Mouse (Mus musculus): ENCODE measurements around the gene Mmrn1.

Gene Mmrn1

GRCm38 (mm10) chr6:60993386-60994108 is 68.8 kb downstream of the Mmrn1 start:
- no peak for DNase-seq (ENCODE audit: low read depth)

GRCm38 (mm10) chr6:60994114-60994513 is 69.3 kb downstream of the Mmrn1 start:
- DNase-seq (ENCODE audit: low read depth), result no peak

DNA sequence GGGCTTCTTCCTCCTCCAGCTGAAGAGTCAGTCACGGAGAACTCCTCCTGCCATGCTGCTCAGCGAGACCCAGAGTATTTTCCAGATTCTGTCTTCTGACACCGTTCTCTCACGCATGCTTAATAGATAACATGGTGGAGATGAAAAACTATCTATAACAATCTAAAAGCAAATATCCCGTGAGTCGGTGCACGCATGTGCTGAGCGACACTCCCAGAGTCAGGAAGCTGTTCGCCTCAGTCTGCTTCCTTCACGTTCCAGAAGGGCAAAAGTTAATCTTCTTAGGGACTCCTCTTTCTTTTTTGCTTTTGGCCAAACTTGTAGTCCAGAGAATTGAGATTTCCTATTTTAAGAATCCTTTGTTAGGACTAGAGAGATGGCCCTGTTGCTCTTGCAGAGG is 69.7 kb downstream of the Mmrn1 start:
- DNase-seq (ENCODE audit: low read depth), result no peak

GRCm38 (mm10) chr6:60995596-60995995 is 70.8 kb downstream of the Mmrn1 start:
- DNase-seq (ENCODE audit: low read depth), result no peak

DNA sequence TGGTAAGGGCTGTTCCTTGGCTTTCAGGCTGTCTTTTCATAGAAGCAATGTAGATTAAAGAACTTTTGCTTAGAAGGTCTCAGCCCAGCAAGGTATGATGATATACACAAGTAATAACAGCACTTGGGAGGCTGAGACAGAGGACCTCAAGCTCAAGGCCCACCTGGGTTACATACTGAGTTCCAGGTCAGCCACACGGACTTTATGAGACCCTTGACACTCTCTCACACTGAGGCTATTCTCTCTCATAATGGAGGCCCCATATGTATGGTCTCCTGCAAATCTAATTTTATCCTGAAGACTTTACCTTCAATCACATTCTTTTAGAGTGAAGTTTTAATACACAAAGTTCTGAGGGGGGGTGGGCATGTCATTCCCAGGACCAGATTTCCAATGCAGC is 71.6 kb downstream of the Mmrn1 start:
- no peak for DNase-seq (ENCODE audit: low read depth)

- no peak for DNase-seq (ENCODE audit: low read depth)
Observed at GRCm38 (mm10) chr6:61001003-61001790, 76.4 kb downstream of the Mmrn1 start.

- DNase-seq (ENCODE audit: low read depth), result no peak
Observed at GRCm38 (mm10) chr6:61003916-61004765, 79.4 kb downstream of the Mmrn1 start.

DNA sequence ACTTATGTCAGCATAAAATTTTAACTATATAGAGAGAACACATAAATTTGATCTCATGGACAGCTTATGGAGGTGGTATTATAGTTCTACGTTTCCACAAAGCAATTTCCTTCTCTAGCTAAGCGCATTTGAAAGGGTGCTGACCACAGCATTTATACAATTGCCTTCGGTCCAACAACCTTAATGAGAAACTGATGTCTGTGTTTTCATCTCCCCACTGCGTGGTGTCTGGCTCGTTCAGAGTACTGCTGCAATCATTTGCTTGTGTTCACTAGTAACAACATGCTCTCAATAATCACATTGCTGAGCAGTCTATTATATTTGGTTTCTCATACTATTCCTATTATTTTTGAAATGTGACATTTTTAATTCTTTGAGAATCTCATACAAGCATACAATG is 89.0 kb downstream of the Mmrn1 start:
- no peak for DNase-seq (ENCODE audit: low read depth)

GRCm38 (mm10) chr6:61019689-61020088 is 94.9 kb downstream of the Mmrn1 start:
- no peak for DNase-seq (ENCODE audit: low read depth)

DNA sequence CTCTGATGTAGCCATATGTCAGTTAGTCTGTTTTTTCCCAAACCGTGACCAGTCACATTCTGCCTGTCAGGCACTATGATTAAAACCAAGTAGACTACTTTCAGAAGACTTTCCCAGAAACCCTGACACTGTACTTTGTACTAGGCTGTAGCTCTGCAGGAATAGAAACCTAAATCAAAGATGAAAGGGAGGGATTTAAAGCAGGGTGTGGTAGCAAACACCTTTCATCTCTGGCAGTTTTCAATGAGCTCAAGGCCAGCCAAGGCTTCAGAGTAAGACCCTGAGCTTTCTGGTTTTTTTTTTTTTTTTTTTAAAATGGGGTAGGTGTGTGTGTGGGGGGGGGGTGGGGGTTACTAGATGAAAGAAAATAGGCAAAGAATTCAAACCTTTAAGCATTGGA is 96.2 kb downstream of the Mmrn1 start:
- DNase-seq (ENCODE audit: low read depth), result no peak

DNA sequence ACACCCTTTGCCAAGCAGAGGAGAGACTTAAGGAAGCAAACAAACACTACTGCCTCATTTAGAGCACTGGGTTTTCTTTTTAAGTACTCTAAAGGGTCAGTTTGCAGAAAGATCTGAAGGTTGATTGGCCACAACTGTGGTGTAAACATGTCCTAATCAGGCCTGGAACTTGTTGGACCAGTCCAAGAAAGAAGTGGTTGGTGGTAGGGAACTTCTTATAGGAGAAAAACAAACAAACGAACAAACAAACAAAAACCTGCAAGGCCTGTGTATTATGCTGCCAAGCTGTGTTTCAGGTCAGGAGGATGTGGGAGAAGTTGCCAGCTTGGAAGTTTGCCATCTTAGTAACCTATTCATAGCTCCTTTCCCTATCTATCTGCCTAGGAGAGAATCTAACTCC is 108.5 kb downstream of the Mmrn1 start:
- no peak for DNase-seq (ENCODE audit: low read depth)

Data from c-Kit-positive CD71-negative TER-119-negative erythroid progenitor cells, embryonic 14.5 days (primary cell).